Mouse (Mus musculus): ENCODE data around the gene Ehd1. TPM values are rescaled to one million over a fixed set of nuclear protein-coding genes. Genes with fewer than 3 reads are reported as not detected.

The Ehd1 gene
- polyA plus RNA-seq (2015; fragmentation: Nextera tagmentation; extraction: Ambion mirVana): 66.5 and 75.4 TPM in 2 replicates

DNA sequence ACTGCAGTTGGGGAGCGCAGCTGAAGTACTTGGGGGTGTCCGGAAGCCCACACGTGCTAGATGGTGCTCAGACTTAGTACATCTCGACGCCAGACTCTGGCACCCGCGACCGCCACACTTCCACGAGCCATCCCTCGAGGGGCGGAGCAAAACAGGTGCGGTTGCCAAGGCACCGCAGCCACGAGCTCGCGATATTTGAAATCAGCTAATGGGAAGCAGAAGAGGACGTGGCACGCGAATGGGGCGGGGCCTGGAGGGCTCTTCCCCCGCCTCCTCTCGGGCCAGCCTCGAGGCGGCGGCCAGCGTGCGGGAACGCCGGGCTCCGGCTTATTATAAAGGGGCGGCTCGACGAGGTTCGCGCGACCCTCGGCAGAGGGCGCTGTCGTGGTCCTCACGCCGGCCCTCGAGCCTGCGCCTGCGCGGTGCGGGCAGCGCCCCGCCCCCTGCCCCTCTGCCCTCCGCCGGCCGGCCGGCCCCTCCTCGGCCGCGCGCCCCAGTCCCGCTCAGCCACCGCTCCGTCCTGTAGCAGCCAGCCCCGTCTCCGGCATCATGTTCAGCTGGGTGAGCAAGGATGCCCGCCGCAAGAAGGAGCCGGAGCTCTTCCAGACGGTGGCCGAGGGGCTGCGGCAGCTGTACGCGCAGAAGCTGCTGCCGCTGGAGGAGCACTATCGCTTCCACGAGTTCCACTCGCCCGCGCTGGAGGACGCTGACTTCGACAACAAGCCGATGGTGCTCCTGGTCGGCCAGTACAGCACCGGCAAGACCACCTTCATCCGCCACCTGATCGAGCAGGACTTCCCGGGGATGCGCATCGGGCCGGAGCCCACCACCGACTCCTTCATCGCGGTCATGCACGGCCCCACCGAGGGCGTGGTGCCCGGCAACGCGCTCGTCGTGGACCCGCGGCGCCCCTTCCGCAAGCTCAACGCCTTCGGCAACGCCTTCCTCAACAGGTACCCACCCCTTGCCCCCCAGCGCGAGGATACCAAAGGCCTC lies at the start of gene Ehd1:
Gene Ehd1 (plus strand): TSS at position 300 of the 996 bp plus-strand sequence.

DNA sequence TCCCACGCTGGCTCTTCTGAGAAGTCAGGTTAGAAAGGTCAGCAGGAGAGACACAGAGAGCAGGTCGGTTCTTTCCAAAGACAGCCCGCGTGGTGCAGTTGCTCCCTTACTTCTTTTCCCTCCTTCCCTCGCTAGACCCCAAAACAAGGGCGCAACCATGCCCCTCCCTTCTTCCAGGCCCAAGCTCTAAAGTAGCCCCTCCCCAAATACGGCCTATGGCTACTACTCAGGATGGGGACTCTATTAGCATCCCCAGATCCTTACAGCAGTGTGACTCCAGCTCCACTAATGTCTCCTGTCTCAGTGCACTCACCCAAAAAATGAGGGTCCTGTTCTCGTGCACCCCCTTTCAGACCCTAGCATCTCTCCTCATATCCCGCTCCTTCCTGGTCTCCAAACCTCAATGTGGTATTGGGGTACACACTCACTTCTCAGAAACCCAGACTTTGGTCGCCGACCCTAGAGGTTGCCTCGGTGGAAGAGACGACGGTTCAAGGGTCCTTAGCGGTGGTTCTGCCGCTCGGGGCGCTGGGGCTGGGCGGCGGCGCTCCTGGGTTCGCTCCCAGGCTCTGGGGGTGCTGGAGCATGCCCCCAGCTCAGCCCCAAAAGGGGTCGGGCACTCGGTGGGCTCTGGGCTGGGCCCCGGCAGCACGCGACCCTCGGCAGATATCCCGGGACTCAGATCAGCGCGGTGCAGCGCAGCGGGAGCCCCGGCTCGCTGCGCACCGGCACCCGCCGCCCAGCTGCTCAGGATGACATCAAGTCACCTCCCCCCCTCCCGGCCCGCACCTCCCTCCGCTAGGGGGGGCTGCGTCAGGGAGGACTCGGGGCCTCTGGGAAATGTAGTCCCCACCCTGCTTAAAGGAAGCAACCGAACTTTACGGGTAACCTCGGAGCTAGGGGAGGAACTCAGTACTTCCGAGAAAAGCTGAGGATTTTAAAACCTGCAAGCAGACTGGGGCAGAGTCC lies 41.2 kb upstream of the Ehd1 start, which contains the start of gene Ppp2r5b:
Gene Ppp2r5b (minus strand): TSS at position 789 of the 969 bp plus-strand sequence.

DNA sequence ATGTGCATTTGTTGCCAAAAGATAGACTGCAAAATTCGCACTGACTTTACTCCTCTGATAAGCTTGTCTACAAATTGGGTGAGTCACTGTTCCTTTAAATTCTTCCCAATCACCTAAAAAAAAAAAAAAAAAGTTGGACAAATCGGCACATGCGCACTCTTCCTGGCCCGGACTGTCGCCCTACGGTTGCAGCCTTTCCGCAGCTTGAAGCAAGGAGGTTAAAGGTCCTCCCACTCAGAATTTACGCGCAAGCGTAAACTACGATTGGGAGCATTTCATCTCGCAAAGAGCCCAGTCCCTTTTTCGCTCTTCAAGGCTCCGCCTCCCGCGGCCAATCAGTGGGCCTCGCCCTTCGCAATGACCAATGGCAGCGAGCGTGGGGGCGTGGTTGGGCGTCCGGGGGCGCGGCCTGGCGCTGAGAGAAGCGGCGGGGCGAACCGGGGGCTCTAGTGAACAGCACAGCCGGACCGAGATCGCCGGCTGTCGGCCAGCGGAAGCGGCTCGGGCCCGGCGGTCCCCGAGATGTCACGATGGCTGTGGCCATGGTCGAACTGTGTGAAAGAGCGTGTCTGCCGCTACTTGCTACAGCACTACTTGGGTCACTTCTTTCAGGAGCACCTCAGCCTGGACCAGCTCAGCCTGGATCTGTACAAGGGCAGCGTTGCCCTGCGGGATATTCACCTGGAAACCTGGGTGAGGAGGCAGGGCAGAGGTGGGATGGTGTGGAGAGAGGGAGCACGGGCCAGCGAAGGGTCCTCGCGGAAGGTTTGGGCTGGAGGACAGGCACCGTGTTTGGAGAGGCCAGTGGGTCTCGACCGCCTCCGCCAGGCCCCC lies 35.0 kb upstream of the Ehd1 start, which contains the start of gene Atg2a:
Gene Atg2a (plus strand): TSS at position 395 of the 834 bp plus-strand sequence.

DNA sequence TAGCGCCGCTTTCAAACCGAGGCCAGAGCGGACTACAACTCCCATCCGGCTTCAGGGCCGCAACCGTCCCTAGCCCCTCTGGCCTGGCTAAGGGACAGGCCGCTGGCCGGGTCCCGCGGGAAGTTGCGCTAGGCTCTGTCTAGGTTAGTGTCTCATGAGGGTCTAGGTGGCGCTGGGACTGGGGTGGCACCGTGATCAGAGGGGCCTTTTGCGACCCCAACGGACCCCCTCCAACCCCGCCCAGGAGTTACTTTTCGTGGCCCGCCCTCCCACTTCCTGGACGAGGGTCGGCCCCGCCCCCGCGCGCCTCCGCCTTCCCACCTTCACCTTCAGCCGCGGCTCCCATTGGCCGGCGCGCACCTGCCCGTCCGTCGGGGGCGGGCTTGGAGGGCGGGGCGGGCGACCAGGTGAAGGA lies 29.6 kb downstream of the Ehd1 start, which contains the start of gene Cdc42bpg:
Gene Cdc42bpg (plus strand): TSS at position 320 of the 415 bp plus-strand sequence.

DNA sequence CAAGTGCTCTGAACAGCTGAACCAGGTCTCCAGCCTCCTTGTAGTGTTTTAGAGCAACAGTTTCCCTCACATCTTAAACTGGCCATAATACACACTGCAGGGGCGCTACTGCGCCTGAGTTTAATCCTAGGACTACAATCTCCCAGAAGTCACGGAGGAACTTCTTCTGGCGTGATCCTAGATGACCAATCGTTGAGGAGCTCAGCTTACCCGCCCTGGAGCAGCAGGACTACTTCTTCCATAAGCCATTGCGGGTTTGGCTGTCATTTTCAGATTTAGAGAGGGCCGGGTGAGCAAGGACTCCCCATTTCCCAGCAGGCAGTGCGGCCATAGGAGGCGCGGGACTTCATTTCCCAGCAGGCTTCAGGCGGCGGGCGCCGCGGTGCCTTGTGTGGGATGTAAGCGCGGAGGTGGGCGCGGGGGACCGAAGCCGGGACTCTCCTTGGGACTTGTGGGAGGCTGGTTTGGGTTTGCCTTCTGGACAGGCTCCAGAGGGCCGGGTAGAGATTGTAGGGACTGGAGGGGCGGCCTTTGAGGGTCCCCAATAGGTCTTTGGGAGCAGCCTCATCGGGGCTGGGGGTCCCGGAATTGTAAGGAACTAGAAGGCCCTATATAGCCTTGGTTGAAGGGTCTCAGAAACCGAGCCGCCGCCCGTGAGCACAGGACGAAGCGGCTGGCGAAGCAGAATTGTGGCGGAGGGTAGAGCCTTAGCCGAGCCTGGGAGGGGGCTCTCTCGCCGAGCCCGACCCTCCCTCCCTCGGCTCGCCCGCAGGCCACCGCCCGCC lies 58.3 kb downstream of the Ehd1 start, which contains the start of gene Men1:
Gene Men1 (plus strand): TSS at position 307 of the 785 bp plus-strand sequence.

DNA sequence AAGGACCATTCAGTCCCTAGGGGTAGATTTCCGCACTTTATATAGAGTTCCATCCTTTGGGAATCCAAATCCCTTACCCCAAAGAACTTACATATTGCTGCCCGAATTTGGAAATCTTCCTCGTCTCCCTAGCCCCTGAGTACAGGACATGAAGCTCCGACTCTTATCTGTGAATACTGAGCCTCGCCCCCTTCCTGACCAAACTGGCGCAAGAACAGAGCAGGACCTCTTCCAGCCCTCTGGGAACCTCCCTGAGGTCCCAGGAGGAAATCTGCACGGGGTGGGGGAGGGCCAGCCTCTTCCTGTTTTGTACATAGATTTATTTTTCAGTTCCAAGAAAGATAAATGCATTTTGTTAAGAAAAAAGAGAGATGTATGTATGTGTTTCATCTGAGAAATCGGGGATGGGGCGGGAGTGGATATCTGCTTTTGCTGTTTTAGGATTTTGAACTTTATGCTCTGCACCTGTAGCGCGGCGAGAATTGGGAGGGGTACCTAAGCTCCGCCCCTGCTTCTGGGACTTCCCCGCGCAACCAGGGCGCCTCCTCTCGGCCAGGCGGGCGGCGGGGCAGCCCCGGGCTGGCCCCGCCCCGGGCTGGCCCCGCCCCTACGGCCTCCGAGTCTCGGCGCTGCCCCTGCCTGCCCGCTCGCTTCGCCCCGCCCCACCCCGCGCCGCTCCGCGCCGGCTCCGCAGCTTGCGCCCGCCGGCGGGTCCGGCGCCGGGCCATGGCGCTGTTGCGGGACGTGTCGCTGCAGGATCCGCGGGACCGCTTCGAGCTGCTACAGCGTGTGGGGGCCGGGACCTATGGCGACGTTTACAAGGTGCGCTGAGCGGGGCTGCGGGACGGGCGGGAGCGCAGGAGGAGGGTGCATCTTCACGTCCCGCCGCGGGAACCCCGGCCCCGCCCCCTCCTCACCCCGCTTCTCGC lies 64.3 kb downstream of the Ehd1 start, which contains the start of gene Map4k2:
Gene Map4k2 (plus strand): TSS at position 612 of the 929 bp plus-strand sequence.

MicroRNAs encoded within 50 kb of the gene (microRNA counts, 519-probe panel; counts per million panel counts)
- microRNA mmu-miR-192: 88.3 counts per million

Other genes starting within 250 kb of the Ehd1 start
- 13.7 and 15.3 TPM in 2 replicates for gene Syvn1, start 230.1 kb upstream of the Ehd1 start, polyA plus RNA-seq (2015; fragmentation: Nextera tagmentation; extraction: Ambion mirVana)
- 41.2 and 44.7 TPM in 2 replicates for gene Mrpl49, start 218.9 kb upstream of the Ehd1 start, polyA plus RNA-seq (2015; fragmentation: Nextera tagmentation; extraction: Ambion mirVana)
- 972 and 981 TPM in 2 replicates for gene Fau, start 218.9 kb upstream of the Ehd1 start, polyA plus RNA-seq (2015; fragmentation: Nextera tagmentation; extraction: Ambion mirVana)
- gene Znhit2, start 215.5 kb upstream of the Ehd1 start, polyA plus RNA-seq (2015; fragmentation: Nextera tagmentation; extraction: Ambion mirVana): 24.3 and 28.5 TPM in 2 replicates
- gene Tm7sf2, start 208.4 kb upstream of the Ehd1 start, polyA plus RNA-seq (2015; fragmentation: Nextera tagmentation; extraction: Ambion mirVana): 3.8 and 3.9 TPM in 2 replicates
- 37.6 and 41.3 TPM in 2 replicates for gene Vps51, start 199.5 kb upstream of the Ehd1 start, polyA plus RNA-seq (2015; fragmentation: Nextera tagmentation; extraction: Ambion mirVana)
- gene Tmem262, start 196.7 kb upstream of the Ehd1 start, polyA plus RNA-seq (2015; fragmentation: Nextera tagmentation; extraction: Ambion mirVana): not detected in 2 replicates
- 0.28 and 0.61 TPM in 2 replicates for gene Gm28374, start 194.5 kb upstream of the Ehd1 start, polyA plus RNA-seq (2015; fragmentation: Nextera tagmentation; extraction: Ambion mirVana)
- 30.3 and 32.0 TPM in 2 replicates for gene Zfpl1, start 191.8 kb upstream of the Ehd1 start, polyA plus RNA-seq (2015; fragmentation: Nextera tagmentation; extraction: Ambion mirVana)
- gene Cdca5, start 191.7 kb upstream of the Ehd1 start, polyA plus RNA-seq (2015; fragmentation: Nextera tagmentation; extraction: Ambion mirVana): 38.6 and 42.9 TPM in 2 replicates
- 0.21 and 0.32 TPM in 2 replicates for gene AC131692.1, start 182.3 kb upstream of the Ehd1 start, polyA plus RNA-seq (2015; fragmentation: Nextera tagmentation; extraction: Ambion mirVana)
- 0.34 and 0.40 TPM in 2 replicates for gene Naaladl1, start 170.9 kb upstream of the Ehd1 start, polyA plus RNA-seq (2015; fragmentation: Nextera tagmentation; extraction: Ambion mirVana)
- 29.3 and 29.9 TPM in 2 replicates for gene Sac3d1, start 158.1 kb upstream of the Ehd1 start, polyA plus RNA-seq (2015; fragmentation: Nextera tagmentation; extraction: Ambion mirVana)
- gene Snx15, start 148.4 kb upstream of the Ehd1 start, polyA plus RNA-seq (2015; fragmentation: Nextera tagmentation; extraction: Ambion mirVana): 31.6 and 32.1 TPM in 2 replicates
- 0.96 and 1.0 TPM in 2 replicates for gene Batf2, start 135.7 kb upstream of the Ehd1 start, polyA plus RNA-seq (2015; fragmentation: Nextera tagmentation; extraction: Ambion mirVana)
- gene Arl2, start 135.2 kb upstream of the Ehd1 start, polyA plus RNA-seq (2015; fragmentation: Nextera tagmentation; extraction: Ambion mirVana): 37.1 and 37.2 TPM in 2 replicates
- gene Majin, start 92.3 kb upstream of the Ehd1 start, polyA plus RNA-seq (2015; fragmentation: Nextera tagmentation; extraction: Ambion mirVana): not detected in 2 replicates
- gene Gpha2, start 50.3 kb upstream of the Ehd1 start, polyA plus RNA-seq (2015; fragmentation: Nextera tagmentation; extraction: Ambion mirVana): 0.17 and 0.22 TPM in 2 replicates
- 5.0 and 6.2 TPM in 2 replicates for gene Ppp2r5b, start 40.9 kb upstream of the Ehd1 start, polyA plus RNA-seq (2015; fragmentation: Nextera tagmentation; extraction: Ambion mirVana)
- 4.4 and 5.6 TPM in 2 replicates for gene Atg2a, start 35.1 kb upstream of the Ehd1 start, polyA plus RNA-seq (2015; fragmentation: Nextera tagmentation; extraction: Ambion mirVana)
- 0.40 and 0.67 TPM in 2 replicates for gene Cdc42bpg, start 29.7 kb downstream of the Ehd1 start, polyA plus RNA-seq (2015; fragmentation: Nextera tagmentation; extraction: Ambion mirVana)
- gene Men1, start 58.3 kb downstream of the Ehd1 start, polyA plus RNA-seq (2015; fragmentation: Nextera tagmentation; extraction: Ambion mirVana): 19.0 and 19.8 TPM in 2 replicates
- gene Map4k2, start 64.4 kb downstream of the Ehd1 start, polyA plus RNA-seq (2015; fragmentation: Nextera tagmentation; extraction: Ambion mirVana): 13.0 and 20.0 TPM in 2 replicates
- gene Sf1, start 87.0 kb downstream of the Ehd1 start, polyA plus RNA-seq (2015; fragmentation: Nextera tagmentation; extraction: Ambion mirVana): 66.4 and 69.6 TPM in 2 replicates
- 6.7 and 9.0 TPM in 2 replicates for gene Pygm, start 107.7 kb downstream of the Ehd1 start, polyA plus RNA-seq (2015; fragmentation: Nextera tagmentation; extraction: Ambion mirVana)
- 106 and 138 TPM in 2 replicates for gene Rasgrp2, start 122.6 kb downstream of the Ehd1 start, polyA plus RNA-seq (2015; fragmentation: Nextera tagmentation; extraction: Ambion mirVana)
- gene Nrxn2, start 142.0 kb downstream of the Ehd1 start, polyA plus RNA-seq (2015; fragmentation: Nextera tagmentation; extraction: Ambion mirVana): 0.66 and 0.89 TPM in 2 replicates